Mouse (Mus musculus): ENCODE data around the gene Vrtn.

Vrtn gene

DNA sequence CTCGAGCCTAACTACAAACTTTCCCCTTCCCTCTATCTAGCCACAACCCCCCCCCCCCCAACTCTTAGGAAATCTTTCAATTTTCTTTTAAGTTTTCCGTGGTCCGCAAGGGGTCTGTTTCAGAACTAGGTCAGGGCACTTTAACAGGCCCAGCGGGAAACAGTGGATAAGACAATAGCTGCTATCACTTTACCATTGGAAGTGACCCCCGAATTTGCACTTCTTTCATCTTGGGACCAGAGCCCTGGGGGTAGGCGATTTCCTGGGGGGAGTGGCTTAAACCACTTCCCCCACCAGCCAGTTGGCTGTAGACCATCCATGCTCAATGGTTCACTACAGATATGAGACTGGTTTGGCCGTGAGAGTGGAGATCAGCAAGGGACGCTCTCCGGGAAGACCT lies at the start of gene Vrtn:
TSS of gene Vrtn (plus strand) at position 366 of the 400 bp plus-strand sequence.
- DNase-seq (ENCODE audit: extremely low read depth, insufficient read length, low spot score): no peak

DNA sequence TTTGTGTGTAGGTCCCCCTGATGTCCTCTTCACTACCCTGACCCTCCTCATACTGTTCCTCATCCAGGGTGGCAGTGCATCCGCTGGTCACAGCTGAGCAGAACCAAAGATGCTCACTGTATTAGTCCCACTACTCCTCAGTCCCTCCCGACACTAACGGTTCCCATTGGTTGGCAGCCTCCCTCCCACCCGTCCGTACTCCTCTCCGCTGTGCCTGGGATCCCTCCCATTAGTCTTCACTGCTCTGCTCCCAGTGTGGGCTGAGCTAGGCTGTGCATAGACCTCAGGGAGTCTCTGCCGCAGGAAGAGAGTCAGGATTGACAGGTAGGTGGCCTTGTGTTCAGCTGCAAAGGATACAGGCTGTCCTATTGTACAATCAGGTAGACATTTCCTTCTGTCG lies 42.5 kb upstream of the Vrtn start:
- DNase-seq (ENCODE audit: extremely low read depth, insufficient read length, low spot score): no peak

DNA sequence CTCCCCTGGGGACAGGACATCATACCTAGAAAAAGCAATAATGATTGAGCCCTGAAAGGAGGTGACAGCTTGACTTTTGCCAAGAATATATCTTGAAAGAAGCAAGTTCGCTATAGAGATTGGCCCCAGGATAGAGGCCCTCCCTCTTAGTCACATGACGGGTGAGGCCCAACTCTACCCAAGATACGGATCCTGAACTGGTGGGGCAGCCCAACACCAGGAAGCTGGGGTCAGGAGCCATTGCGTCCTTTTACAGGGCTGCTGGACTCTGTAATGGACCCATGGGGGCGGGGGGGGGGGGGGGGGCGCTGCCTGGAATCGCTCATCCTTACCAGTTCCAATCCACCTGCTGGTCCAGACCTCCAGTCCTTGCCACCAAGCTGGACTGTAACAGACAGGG lies 36.8 kb upstream of the Vrtn start:
- DNase-seq (ENCODE audit: extremely low read depth, insufficient read length, low spot score): no peak

DNA sequence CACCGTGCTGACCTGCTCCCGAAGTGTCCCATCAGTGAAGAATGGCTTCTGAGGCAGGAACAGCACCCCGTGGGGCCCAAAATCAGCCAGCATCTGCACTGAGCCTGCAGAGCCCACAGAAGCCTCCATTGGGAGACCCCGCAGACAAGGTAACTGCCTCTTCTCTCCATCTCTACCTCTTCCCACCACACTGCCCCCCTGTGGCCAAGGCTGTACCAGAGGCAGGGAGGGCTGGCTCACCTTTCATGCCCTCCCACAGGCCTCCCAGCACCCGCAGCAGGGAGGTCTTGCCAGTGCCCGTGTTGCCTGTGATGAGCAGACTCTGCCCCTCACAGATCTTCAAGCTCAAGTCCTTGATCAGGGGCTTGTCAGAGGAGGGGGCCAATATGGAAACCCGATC lies 35.0 kb upstream of the Vrtn start:
- DNase-seq (ENCODE audit: extremely low read depth, insufficient read length, low spot score): no peak

DNA sequence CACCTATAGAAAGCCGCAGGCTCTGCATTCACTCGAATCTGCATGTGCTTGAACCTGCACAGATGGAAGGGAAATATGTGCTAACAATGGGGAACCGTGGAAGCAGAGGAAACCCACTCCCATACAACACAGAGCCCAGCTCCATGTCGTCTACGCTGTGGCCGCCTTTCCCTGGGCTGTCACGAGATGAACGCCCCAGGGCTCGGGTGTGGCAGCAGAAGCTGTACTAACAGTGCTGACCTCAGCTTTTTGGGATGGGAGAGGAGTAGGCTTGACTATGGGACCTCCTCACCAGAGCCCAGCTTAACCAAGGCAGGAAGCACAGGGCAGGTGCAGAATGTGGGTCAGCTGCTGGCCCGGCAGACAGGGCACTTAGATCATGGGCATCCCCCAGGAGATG lies 29.1 kb upstream of the Vrtn start:
- DNase-seq (ENCODE audit: extremely low read depth, insufficient read length, low spot score): no peak

DNA sequence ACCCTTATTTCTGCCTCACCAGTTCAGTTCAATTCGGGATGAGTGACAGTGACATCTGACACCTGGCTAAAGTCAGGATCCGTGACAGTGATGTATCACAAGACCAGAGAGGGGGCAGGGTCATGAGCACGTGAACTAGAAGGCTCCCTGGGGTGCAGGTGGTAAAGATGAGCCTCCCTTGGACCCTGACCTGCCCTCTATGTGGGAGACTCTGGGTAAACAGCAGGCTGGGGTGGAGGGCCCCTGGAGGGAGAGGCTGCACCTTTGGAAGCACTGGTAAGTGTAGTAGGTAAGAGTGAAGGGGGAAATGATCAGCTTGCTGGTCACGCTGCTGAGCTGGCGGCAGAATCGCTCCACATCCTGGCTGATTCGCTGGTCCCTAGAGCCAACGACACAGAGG lies 28.3 kb upstream of the Vrtn start:
- DNase-seq (ENCODE audit: extremely low read depth, insufficient read length, low spot score): no peak

DNA sequence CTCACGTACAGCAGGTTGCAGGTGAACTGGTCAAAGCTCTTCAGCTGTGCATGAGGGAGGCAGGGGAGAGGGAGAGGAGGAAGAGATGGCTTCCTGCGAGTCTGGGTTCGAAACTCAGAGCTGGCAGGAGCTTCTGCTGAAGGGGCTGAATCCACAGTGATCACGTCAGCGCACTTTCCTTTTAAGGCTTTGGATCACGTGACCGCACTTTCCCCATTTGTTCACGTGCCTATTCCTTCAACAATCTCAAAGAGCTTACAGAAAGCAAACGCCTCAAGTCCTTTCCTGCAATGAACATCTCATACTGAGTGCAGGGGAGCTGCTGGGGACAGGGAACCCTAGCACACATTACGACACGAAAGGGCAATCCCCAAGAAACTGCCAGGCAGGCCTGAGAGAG lies 26.8 kb upstream of the Vrtn start:
- DNase-seq (ENCODE audit: extremely low read depth, insufficient read length, low spot score): no peak

DNA sequence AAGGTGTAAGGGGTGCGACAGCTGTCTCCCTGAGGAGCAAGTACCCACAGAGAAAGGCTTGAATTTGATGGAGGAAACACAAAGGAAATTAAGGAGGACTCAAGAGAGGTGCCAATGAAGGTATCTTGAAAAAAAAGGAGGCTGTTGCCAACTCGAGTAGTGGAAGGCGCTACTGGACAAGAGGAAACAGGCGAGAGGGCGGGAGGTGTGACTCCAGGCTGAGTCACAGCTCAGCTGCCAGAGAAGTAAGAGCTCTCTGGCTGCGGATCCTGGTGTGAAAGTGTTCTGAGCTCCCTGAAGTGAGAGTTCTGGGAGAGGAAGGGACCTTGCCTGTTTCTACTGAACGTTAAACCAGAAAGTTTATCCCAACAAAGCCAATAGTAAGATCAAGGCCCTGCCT lies 26.3 kb upstream of the Vrtn start:
- DNase-seq (ENCODE audit: extremely low read depth, insufficient read length, low spot score): peak; percentile 69

DNA sequence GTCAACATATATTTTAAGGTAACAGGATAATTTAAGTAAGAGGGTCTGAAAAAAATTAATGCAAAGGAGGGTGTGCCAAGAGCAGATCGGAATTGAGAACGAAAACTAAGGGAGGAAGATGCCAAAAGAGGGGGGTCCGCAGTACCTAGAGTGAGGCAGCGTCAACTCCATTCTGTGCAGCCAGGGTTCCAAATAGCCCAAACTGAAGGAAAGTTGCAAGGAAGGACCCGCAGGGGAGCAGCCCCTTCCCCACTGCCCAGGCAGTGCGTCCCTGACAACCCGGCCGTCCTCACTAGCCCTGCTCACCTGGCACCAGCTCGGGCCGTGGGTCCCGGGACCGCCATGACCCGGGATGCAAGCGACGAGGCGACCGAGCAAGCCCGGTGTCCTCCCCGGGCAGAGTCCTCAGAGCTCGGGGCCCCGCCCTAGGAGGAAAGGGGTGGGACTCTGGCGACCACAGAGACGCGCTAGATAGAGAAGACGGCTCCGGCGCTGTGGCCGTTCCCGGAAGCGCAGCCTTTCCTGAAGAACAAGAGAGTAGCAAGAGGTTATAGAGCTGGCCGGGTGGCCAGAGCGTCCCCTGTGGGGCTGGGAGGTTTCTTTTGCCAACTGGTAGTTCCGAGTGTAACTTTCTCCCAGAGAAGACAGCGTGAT lies 23.7 kb upstream of the Vrtn start, which contains the start of gene Abcd4:
TSS of gene Abcd4 (minus strand) at position 437 of the 654 bp plus-strand sequence.
- peak; percentile 89 for DNase-seq (ENCODE audit: extremely low read depth, insufficient read length, low spot score)

DNA sequence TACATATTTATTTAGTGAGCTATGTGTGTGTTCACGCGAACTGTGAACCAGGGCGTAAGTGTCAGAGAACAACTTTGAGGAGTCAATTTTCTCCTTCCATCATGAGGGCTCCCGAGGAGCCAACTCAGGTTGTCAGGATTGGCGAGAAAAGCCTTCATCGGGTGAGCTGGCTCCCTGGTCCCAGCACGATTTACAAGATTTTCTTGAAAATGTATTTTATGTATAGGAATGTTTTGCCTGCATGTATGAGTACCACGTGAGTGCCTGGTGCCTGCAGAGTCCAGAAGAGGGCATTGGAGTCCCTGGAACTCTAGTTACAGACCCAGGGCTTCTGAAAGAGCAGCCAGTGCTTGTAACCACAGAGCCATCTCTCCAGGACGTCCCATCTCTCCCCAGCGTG lies 23.2 kb upstream of the Vrtn start:
- peak; percentile 39 for DNase-seq (ENCODE audit: extremely low read depth, insufficient read length, low spot score)

DNA sequence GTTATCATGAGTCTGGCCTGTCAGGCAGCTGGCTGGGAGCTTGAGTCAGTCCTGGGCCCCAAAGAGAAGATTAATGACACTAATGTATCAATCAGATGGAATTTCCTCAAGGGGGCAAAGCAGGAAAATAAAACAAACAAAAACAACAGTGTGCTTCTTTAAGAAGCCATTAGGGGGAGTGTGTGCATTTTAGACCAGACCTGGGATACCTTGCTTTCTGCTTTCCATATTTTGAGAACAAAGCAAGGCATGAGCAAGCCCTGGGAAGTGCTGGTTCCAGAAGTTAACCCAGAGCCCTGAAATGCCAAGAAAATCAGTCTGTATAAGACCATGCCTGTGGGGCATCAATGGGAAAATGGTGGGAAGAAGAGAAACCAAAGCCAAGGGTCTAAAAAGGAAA lies 19.8 kb upstream of the Vrtn start:
- DNase-seq (ENCODE audit: extremely low read depth, insufficient read length, low spot score): no peak

DNA sequence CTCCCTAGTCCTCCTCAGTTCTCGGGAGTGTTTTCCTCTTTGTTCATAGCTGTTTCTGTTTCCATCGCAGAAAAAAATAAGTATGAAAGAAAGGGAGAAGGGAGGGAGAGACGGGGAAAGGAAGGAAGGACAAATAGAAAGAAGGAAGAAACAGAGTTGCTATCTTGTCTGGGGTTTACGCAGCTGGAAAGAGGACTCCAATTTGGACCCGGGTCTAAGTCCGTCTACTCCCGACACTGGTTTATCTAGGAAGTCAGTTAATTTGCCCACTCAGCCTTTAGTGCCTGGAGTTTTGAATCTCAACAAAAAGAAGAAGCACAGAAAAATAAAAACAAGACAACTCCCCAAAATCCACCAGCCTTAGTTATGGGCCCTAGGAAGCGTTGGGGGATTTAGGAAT lies 16.2 kb upstream of the Vrtn start:
- no peak for DNase-seq (ENCODE audit: extremely low read depth, insufficient read length, low spot score)

DNA sequence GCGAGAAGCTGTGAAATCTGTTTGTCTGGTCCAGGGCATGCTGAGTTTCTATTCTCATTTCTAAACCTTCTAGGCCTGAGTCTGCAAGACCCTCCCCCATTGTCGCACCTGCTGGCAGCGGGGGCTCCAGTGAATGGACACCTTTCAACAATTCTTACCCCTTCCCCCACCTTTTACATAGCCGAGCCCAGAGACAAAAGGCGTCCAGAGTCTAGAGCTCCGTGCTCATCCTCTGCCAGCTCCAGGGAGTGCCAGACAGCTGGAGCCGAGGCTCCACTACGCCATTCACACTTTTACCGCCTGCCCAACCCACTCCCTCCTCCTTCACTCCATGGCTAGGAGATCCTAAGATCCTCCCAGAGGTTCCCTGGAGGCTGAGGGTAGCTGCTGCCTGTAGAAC lies 15.7 kb upstream of the Vrtn start:
- no peak for DNase-seq (ENCODE audit: extremely low read depth, insufficient read length, low spot score)

DNA sequence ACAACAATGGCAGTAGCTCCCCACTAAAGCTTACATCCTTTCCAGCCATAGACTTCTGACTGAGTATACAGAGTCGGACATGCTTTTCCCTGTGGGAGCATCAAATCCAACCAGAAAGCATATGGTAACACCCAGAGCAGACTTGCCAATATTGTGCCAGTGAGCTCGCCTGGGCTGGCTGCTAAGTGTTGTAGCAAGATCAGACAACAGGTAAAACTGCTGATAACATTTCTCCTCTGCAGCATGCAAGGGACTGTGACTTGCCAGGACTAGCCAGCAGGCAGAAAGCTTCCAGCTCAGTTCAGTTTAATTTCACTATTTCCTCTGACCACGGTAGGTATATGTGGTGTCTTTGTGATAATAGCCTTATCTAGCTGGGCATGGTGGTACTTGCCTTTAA lies 9.0 kb upstream of the Vrtn start:
- no peak for DNase-seq (ENCODE audit: extremely low read depth, insufficient read length, low spot score)

DNA sequence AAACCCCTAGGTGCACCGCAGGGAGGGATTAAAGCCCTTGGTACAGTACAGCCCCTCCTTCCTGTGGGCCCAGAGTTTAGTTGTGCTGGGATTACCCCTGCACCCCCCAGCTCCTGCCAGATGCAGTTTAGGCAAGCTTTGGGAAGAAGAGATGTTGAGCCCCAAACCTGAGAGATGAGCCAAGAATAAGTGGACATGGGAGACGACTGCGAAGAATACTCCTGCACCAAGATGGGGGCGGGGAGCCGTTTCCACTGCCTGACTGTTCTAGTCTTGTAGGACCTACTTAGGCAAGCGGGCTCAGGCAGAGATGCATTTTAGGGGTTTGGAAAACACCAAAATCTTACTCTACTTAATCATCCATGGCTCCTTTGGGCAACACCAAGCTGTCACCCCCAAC lies 566 bp upstream of the Vrtn start:
- DNase-seq (ENCODE audit: extremely low read depth, insufficient read length, low spot score): no peak

DNA sequence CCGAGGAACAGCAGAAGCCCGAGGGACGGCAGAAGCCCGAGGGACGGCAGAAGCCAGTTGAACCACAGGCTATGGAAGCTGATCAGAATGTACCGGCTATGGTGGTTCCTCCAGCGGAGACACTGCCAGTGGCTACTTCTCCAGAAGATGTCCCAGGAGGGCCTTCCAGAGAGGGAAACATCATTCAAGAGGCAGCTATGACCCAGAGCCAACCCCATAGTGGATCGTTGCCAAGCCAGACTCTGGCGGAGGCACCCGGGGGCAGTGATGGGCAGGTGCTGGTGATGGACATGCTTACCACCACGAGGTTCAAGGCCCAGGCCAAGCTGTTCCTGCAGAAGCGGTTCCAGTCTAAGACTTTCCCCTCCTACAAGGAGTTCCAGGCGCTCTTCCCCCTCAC lies 9.4 kb downstream of the Vrtn start:
- DNase-seq (ENCODE audit: extremely low read depth, insufficient read length, low spot score): no peak

DNA sequence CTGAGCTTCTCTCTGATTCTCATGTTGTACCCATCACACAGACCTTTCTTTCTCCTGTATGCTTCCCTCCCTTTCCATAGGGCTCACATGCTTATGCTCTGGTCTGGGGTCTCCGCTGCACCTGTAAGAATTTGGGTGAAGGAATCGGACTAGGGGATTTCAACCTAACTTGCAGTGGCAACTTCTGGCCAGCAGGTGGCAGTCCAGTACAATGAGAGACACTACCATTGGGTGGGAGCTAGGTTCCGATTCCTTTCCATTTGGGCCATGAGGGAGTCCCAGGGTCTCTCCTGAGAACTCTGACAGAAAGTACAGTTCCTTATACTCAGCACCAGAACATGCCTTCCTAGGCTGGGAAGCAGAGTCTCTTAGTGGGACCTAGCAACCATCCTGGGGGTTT lies 13.1 kb downstream of the Vrtn start:
- no peak for DNase-seq (ENCODE audit: extremely low read depth, insufficient read length, low spot score)

DNA sequence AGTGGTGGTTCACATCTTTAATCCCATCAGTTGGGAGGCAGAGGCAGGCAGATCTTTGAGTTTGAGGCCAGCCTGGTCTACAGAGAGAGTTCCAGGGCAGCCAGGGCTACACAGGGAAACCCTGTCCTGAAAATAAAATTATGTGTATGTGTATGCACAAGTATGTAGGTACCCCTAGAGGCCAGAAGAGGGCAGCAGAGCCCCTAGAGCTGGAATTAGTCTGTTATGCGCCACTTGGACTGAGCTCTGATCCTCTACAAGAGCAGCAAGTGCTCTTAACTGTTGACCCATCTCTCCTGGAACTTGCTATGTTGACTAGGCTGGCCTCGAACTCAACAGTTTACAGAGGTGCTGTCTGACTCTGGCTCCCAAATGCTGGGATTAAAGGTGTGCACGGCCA lies 29.7 kb downstream of the Vrtn start:
- DNase-seq (ENCODE audit: extremely low read depth, insufficient read length, low spot score): no peak

DNA sequence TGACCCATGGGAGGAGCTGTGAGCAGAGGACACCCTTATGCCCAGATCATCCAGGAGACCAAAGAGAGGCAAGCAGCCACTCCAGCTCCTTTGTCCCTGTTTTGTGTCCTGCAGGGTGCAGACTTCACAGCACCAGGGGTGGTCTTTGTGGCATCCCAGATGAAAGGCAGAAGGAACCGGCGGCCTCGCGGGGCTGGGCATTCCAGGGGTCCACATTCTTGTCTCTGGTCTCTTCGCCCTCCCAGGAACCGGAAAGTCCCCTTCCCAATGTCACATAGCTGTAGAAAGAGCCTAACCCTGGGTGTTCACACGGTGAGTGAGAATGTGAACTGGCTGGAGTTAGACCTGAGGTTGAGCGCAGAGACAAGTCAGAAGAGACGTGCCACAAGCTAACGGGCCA lies 30.8 kb downstream of the Vrtn start:
- DNase-seq (ENCODE audit: extremely low read depth, insufficient read length, low spot score): no peak

DNA sequence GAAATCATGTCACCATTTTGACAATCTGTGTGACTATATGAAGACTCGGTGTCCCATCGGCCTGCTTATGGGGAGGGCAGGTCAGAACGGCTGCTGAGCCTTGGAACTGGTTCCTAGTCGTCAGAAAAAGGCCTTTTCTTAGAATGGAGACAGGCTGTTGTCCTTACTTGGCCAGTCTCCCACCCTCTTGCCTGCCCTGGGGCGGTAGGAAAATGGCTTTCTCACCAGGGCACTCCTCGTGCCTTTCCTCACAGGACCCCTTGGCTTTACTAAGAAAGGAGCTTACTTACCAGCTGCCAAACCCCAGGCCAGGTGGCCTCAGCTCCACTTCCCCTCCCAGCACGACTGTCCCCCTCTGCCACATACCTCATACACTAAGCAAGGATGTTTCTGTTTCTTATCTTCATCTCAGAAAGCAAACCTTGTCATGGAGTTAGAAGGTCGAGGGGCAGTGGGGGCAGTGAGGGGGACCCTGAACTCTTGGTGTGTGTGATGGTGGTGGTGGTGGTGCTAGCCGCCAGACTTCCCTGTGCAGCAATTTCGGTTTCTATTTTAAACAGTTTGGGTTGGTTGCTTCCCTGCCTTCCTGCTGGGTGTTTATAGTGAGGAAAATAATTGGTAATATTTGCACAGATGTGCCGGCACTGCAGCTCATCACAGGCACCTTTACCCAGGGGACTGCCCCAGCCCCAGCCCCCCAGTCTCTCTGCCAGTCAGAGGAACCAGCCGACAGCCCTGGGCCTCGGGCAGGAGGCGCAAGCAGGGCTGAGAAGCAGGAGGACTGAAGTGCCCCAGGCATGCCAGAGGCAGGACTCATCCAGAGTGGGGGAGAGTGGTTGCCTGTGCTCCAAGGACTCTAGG lies 34.1 kb downstream of the Vrtn start:
- peak; percentile 67 for DNase-seq (ENCODE audit: extremely low read depth, insufficient read length, low spot score)

DNA sequence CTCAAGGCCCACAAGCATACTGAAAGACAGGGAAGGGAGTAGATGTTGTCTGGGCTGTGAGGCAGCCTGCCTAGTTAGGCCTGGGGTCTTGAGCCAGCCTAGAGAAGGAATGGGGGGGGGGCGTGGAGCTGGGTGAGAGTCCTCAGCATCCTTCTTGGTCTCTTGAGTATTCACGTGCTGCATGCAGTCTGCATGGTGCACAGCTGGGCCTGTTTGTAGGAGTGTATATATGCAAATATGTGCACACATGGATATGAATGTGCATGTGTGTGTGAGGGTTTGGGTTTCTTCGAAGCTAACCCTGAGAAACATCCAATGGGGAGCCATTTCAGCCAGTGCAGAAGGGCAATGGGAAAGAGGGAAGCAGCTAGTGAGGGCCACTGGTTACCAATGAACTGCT lies 35.2 kb downstream of the Vrtn start:
- DNase-seq (ENCODE audit: extremely low read depth, insufficient read length, low spot score): no peak

DNA sequence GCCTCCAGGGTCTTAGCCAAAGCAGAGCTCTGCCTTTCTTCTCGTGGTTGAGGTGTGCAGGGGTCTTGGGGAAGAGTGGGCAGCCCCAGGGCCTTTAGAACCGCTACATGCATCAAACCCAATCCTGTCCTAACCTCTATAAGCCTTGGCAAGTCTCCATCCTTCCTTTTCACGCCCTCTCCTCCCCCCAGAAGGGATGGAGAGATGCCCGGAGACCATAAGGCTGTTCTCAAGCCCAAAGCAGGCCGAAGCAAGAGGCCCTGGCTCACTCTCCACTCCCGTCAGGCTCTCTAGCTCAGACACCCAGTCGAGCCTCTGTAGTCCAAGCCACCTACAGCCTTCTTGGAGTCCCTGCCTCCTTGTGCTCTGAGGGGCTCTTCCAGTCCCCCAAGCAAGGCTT lies 43.8 kb downstream of the Vrtn start:
- DNase-seq (ENCODE audit: extremely low read depth, insufficient read length, low spot score): no peak
